10 mouse cellular contexts compared by ENCODE assay signal in the genomic region with DNA sequence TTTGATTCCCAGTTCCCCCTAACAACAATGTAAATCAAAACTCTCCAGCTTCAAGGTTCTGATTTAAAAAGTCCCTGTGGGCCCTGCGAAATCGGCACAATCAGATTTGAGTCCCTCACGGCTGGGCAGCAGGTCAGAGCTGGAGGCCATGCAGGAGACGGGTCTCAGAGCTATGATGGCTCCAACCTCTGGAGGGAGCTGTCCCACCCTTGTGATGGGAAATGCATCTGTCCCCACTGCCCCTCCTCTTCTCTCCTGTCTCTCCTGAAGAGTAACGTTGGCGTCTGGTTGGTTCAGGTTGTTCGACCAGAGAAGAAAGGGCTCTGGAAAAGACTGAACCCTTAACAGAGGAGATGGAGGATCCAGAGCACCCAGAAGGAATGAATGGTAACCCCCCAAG.
DNase-seq lines count a peak whose midpoint lies in the region; ATAC-seq and TF ChIP-seq lines count a peak whose summit lies in the region.
"Had no signal": no experiment of that assay in that cellular context is flagged by ENCODE, and none has a peak within 500 bp of the region (broad histone marks: within the 10 kb centered on the region; RNA-seq: fewer than 3 reads in every experiment).

No protein-coding gene starts in this region.

- no peaks in the 10 kb centered on the region for H3K9me3 ChIP-seq in forebrain, postnatal 0 days (ENCODE audit: low read length)
- no peaks in the 10 kb centered on the region for H3K9me3 ChIP-seq in forebrain, embryonic 13.5 days (replicated peaks)
- no peaks in the 10 kb centered on the region for H3K9me3 ChIP-seq in liver, embryonic 11.5 days (ENCODE audit: control insufficient read depth, low read length)
- H3K9me3 ChIP-seq: forebrain, embryonic 15.5 days had no signal

- TF ChIP-seq POLR2A in liver, adult 2 months (IDR thresholded peaks at IDR 0.05; ENCODE audit: extremely low read depth, insufficient read depth, low read length): no peak

- no peaks in the 10 kb centered on the region for H3K27me3 ChIP-seq in forebrain, postnatal 0 days (ENCODE audit: insufficient read depth, low read length)
- H3K27me3 ChIP-seq in forebrain, embryonic 13.5 days: no peaks in the 10 kb centered on the region
- no peaks in the 10 kb centered on the region for H3K27me3 ChIP-seq in liver, adult 2 months (ENCODE audit: control insufficient read depth, insufficient read depth, low read length)
- H3K27me3 ChIP-seq in liver, embryonic 11.5 days (replicated peaks; ENCODE audit: control insufficient read depth, insufficient read depth, low read length): no peaks in the 10 kb centered on the region
- H3K27me3 ChIP-seq: forebrain, embryonic 15.5 days had no signal

- H3K36me3 ChIP-seq in forebrain, postnatal 0 days (ENCODE audit: insufficient read depth): no peaks in the 10 kb centered on the region
- H3K36me3 ChIP-seq in forebrain, embryonic 13.5 days (ENCODE audit: poor library complexity, severe bottlenecking): no peaks in the 10 kb centered on the region
- H3K36me3 ChIP-seq in liver, adult 2 months (ENCODE audit: control insufficient read depth, insufficient read depth, low read length): no peaks in the 10 kb centered on the region
- no peaks in the 10 kb centered on the region for H3K36me3 ChIP-seq in liver, embryonic 11.5 days (ENCODE audit: control insufficient read depth, insufficient read depth, low read length)
- H3K36me3 ChIP-seq: forebrain, embryonic 15.5 days had no signal

- ATAC-seq in forebrain, postnatal 0 days: no peak
- no peak for ATAC-seq in forebrain, embryonic 13.5 days
- ATAC-seq in liver, embryonic 11.5 days (replicated peaks; ENCODE audit: low FRiP score): no peak
- ATAC-seq in granulocyte monocyte progenitor cell, adult 5-6 weeks (replicated peaks; ENCODE audit: poor library complexity, severe bottlenecking): 0 out of 2 replicates have a peak, but pooled peaks have one; percentile 26
- ATAC-seq: forebrain, embryonic 15.5 days had no signal

- DNase-seq in forebrain, postnatal 0 days: no peak
- DNase-seq in liver, adult 2 months (ENCODE audit: extremely low read depth, low read depth, low spot score): no peak
- no peak for DNase-seq in liver, embryonic 11.5 days (ENCODE audit: low spot score)
- DNase-seq in lung, postnatal 10 days: peak; percentile 46
- DNase-seq in embryo, embryonic 10 days (ENCODE audit: low spot score): no peak
- DNase-seq in embryo, embryonic 11 days: no peak

- H3K4me2 ChIP-seq in forebrain, postnatal 0 days (ENCODE audit: low read depth): no peak overlapping the region
- no peak overlapping the region for H3K4me2 ChIP-seq in forebrain, embryonic 13.5 days
- no peak overlapping the region for H3K4me2 ChIP-seq in liver, embryonic 11.5 days
- H3K4me2 ChIP-seq: forebrain, embryonic 15.5 days; hindbrain, embryonic 14.5 days had no signal

- H3K79me2 ChIP-seq in liver, adult 2 months (ENCODE audit: control insufficient read depth, insufficient read depth, low read length): no peaks in the 10 kb centered on the region

- no peaks in the 10 kb centered on the region for H3K4me1 ChIP-seq in forebrain, postnatal 0 days (ENCODE audit: insufficient read depth)
- peaks cover 10% of the 10 kb centered on the region; the same call in 1 of the 2 replicates for H3K4me1 ChIP-seq in forebrain, embryonic 13.5 days
- H3K4me1 ChIP-seq in liver, adult 2 months (ENCODE audit: control insufficient read depth, insufficient read depth, low read length): no peaks in the 10 kb centered on the region
- peaks cover 8% of the 10 kb centered on the region for H3K4me1 ChIP-seq in liver, embryonic 11.5 days (replicated peaks; ENCODE audit: control insufficient read depth, insufficient read depth, low read length)

- no peak overlapping the region for H3K4me3 ChIP-seq in forebrain, postnatal 0 days (ENCODE audit: low read depth, low read length)
- H3K4me3 ChIP-seq in forebrain, embryonic 13.5 days: no peak overlapping the region
- no peak overlapping the region for H3K4me3 ChIP-seq in liver, adult 2 months (ENCODE audit: insufficient read depth, low read depth, low read length)
- H3K4me3 ChIP-seq in liver, embryonic 11.5 days (ENCODE audit: low read depth, low read length): no peak overlapping the region
- H3K4me3 ChIP-seq: forebrain, embryonic 15.5 days had no signal

- H3K9ac ChIP-seq in forebrain, postnatal 0 days: no peak overlapping the region
- no peak overlapping the region for H3K9ac ChIP-seq in forebrain, embryonic 13.5 days
- no peak overlapping the region for H3K9ac ChIP-seq in liver, adult 2 months (ENCODE audit: low read depth, low read length)
- no peak overlapping the region for H3K9ac ChIP-seq in liver, embryonic 11.5 days (ENCODE audit: low read depth, low read length)
- H3K9ac ChIP-seq: forebrain, embryonic 15.5 days; hindbrain, embryonic 14.5 days had no signal

- 67% methylated on average over 7 of the region's 7 CpGs for whole genome bisulfite sequencing in forebrain, postnatal 0 days
- WGBS in forebrain, embryonic 13.5 days: 64% methylated on average over 7 of the region's 7 CpGs
- WGBS in liver, adult 2 months: 71% methylated on average over 7 of the region's 7 CpGs
- 56% methylated on average over 7 of the region's 7 CpGs for WGBS in liver, embryonic 11.5 days

- TF ChIP-seq CTCF in forebrain, postnatal 0 days (IDR thresholded peaks at IDR 0.05; ENCODE audit: low read depth): 0 out of 2 replicates have a peak, but pooled peaks have one; percentile 13
- 0 out of 2 replicates have a peak, but pooled peaks have one; percentile 16 for TF ChIP-seq CTCF in liver, adult 2 months (IDR thresholded peaks at IDR 0.05; ENCODE audit: low read depth, low read length)

- no peak overlapping the region for H3K27ac ChIP-seq in forebrain, postnatal 0 days (ENCODE audit: low read depth, low read length)
- H3K27ac ChIP-seq in forebrain, embryonic 13.5 days: no peak overlapping the region
- H3K27ac ChIP-seq in liver, adult 2 months (replicated peaks; ENCODE audit: insufficient read depth, low read depth, low read length): peak overlapping the region; percentile 49
- no peak overlapping the region for H3K27ac ChIP-seq in liver, embryonic 11.5 days (ENCODE audit: low read depth, low read length)
- H3K27ac ChIP-seq: forebrain, embryonic 15.5 days had no signal
